Mouse (Mus musculus): Measurements from ENCODE around the gene Prkch.
A peak's percentile ranks its signal among the peaks of the same experiment; 100 is the strongest.

GRCm38 (mm10) chr12:73755646-73756045, 171.1 kb downstream of the Prkch start:
- no peak for TF ChIP-seq CTCF (IDR thresholded peaks at IDR 0.05; ENCODE audit: low read depth)
- TF ChIP-seq EP300 (optimal IDR thresholded peaks at IDR 0.05) = peak; percentile 66

Measured in stomach, postnatal 0 days (tissue).